Mouse (Mus musculus) gastrocnemius, adult 8-10 months (tissue): ENCODE results near the gene Cldn22. TPM values are rescaled to one million over a fixed set of nuclear protein-coding genes. Genes with fewer than 3 reads are reported as not detected.
"Not testable (repeated sequence)": the region's sequence is repeated elsewhere in the genome, so short reads cannot be mapped to it uniquely, and the experiment has no call there.

Experiments used
- DNase-seq, 2 experiments: peaks; one replicate each; pipeline ENCODE4 v3.0.0; 2022; ENCODE audit warnings: low spot score in 2 of 2
- total RNA-seq, 4 experiments: library from RNA; stranded (reverse); gene quantifications; 2 replicates each; pipeline ENCODE4 v1.2.4; 2022

The Cldn22 gene
- under 1 TPM in 2 of 4 experiments, not detected in 2; 0.29 to 0.59 TPM for total RNA-seq

DNA sequence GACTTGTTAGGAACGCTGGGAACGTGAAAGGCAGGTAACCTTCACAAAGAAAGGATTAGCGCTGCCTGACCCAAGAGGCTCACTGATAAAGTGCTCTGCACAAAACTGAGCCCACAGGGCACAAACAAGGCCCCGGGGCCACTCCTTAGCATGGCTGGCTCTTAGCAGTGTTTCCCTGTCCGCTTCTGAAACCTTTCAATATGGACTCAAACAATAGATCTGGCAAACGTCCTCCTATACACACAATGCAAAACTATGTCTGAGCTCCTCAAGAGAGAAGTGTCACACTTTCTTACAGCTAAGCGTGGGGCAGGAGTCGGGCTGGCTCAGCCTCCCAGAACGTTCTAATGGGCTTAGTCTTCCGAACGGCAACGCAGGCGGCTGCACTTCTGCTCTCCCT is at the start of gene Cldn22:
TSS of gene Cldn22 (plus strand) at position 301 of the 400 bp plus-strand sequence.
- no peak for DNase-seq

DNA sequence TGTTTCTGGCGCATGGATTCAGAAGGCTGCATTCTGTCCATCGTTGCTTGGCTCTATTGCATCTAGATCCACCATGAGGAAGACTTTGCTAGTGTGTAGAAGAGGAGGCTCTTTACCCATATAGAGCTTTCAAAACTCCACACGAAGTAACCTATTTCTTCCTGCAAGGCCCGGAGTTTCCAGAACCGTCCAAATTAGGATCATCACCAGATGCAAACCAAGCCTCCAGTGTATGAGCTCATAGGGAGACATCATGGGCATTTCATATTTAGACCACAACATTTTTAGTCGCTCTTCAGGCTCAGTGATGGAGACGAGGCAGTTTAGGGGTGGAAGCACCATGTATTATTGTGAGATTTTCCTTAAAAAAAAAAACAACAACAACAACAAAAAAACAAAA is 46.9 kb upstream of the Cldn22 start:
- DNase-seq, result no peak

DNA sequence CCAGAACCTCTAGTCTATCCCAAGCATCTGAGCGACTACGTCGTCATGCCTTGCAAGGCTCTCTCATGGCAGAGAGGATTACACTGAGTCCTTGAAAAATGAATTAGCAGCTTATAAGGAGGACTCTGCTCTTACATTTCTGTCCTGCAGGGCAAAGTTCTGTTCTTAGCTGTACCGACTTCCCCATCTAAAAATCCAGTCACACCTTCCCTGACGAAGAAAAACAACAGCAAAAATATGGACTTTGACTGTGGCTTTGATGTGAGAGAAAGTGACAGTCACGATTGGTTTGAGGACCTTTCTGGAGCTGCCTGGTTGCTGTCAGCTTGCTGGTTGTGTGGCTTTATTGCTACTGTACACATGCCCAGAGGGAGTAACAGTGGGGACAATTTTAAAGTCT is 44.7 kb upstream of the Cldn22 start:
- no peak for DNase-seq

DNA sequence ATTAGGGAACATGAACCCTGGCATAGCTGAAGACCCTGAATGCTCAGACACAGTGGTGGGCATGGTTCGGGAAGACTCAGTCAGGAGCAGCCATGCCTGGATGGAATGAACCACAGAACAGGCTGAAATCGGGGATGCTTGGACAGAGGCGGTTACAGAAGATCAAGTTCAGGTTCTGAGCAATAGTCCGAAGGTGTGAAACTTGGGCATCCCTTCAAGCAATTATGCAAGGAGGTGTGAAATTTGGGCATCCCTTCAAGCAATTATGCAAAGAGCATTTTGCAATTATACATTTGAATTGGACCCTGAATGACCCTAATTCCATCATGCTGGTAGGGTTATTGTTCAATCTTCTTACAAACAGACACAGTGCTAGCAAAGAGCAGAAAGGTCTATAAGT is 42.4 kb upstream of the Cldn22 start:
- DNase-seq, result no peak

DNA sequence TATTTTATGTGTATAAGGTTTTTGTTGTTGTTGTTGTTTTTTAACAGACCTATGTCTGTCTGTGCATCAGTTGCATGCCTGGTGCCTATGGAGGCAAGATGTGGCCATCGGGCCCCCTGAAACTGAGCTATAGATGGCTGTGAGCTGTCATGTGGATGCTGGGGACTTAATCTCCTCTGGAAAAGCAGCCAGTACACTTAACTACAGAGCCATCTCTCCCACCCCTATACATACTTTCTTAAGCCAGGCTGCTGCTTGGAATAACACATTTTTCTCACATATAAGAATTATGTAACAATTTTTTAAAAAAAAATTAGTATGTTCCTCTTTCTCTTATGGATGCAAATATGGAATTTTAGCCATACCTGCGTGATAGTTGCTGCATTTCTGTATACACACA is 40.7 kb upstream of the Cldn22 start:
- DNase-seq, result no peak

DNA sequence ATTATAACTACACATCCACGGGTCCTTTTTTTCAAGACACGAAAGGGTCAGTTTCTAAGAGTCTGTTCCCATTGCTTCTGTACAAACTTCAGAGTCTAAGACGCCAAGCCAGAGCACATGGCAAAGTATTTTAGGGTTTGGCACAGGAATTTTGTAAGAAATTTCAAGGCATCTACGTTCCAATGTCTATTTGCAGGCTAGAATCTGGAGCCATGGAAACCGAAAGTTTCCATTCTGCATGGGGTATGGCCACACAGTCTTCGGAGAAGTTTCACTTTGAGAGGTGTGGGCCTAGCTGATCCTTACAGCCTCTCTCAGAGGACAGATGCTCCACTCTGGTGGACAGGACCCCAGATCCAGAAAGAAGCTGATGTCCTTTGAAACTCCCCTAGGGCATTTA is 40.3 kb upstream of the Cldn22 start:
- DNase-seq, result no peak

DNA sequence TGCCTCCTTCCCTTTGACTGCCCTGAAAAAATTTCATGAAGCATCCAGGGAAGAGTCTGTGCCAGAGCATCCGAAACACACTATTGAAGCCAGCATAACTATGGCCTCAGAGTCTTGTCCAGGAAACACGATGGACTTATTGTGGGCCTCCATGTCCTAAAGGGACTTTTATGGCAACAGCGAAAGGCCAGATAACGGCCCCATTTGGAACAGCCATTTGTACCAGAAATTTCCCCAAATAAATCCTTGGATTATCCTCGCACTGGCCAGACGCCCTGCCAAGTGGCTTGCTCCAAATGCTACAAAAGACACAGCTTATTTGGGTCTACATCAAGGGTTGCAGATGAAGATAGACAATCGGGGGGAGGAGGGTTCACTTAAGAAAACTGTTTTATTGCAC is 39.8 kb upstream of the Cldn22 start:
- peak; percentile 15 to 24 for DNase-seq

DNA sequence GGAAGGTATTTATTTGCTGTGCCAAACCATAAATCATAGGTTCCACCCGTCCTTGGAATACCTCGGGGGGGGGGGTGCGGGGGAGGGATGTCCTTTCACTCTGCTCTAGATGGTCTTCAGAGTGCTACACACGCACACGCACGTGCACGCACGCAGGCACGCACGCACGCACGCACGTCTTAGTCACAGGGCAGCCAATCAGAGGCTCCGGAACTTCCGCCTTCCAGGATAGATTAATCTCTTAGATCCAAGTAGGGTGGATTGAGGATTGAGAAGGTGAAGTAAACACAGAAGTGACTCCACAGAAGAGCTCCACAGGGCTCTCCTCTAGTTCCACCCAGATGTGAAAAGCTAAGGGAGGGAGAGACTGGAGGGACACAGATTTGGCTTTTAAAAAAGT is 38.0 kb upstream of the Cldn22 start:
- no peak for DNase-seq

DNA sequence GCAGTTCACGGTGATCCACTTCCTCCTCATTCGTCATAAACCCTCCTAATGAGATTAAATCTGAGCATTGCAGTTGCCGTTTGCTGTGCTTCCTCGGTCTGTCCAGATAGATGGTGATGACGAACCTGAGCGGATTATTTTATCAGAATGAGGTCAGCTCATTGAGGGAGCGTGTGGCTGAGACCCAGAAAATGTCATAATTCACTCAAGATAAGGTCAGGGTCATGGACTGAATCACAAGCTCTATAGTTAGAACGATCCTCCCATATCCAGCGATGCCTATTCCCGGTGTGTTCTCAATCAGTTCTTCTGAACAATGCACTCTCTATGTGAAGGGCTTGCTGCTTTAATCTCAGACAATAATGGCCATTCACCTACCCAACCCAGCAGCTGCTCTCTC is 36.6 kb upstream of the Cldn22 start:
- DNase-seq, result no peak

DNA sequence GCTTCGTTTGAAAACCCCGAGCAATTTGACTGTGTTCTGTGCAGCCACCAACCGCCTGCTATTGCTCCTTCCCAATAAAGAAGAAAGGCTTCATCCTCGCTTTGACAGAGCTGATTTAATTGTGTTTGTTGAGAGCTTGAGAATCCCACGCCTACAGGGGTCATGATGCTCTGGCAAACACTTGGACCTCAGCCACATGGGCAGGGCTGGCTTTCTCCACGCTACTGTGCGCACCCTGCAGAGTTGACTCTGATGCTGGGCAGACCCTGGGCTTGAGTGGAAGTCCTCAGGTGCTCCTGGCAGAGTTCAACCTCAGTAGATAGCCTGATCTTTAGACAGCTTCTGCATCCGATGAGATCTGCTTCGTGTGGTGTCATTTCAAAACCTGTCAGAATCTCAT is 32.3 kb upstream of the Cldn22 start:
- DNase-seq, result no peak

DNA sequence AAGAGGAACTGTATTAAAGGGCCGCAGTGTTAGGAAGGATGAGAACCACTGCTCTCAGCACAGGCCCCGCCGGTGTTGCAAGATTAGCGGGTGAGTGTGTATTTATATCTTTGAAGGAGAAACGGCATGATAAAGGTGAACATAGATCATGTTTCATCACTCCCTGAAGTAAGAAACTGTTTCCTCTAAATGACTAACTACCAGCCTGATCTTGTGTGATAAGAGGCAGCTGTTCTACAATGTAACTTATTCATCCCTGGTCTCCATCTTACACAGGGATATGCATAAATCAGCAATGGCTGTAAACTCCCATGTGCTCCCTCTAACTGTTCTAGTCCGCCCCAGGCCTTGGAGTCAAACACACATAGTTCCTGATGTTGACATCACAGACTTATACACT is 24.8 kb upstream of the Cldn22 start:
- DNase-seq, result no peak

DNA sequence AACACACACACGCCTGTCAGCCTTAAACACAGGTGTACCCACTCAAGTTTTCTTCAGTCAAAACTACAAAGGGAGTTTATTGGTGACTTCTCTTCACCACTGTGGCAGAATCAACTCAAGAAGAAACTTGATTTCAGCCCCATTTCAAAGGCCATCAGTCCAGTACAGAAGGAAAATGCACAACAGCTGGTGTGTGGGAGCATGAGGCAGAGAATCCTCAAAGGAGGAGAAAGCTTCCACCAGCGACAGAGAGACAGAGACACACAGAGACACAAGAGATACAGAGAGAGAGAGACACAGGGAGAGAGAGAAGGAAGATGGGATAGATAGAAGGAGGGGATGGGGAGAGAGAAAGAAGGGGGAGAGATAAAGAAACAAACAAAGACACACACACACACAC is 21.9 kb upstream of the Cldn22 start:
- no peak for DNase-seq

DNA sequence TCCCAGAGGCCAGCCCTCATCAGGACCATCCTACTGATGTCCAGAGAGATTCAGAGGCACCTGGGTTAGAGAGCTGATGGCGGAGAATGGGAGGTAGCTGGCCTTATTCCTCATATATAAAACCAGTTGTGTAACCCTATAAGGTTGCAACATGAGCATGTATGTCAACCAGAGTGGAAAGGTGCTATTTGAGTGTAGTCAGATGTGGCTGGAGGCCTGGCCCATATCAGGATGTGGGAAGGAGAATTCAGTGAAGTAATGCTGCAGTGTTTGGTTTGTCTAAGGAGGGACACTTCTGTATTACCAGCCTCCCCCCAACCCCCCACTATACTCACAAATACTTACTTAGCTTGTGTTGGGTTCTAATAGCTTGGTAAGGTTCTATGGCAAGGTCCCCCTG is 20.0 kb upstream of the Cldn22 start:
- DNase-seq, result no peak

DNA sequence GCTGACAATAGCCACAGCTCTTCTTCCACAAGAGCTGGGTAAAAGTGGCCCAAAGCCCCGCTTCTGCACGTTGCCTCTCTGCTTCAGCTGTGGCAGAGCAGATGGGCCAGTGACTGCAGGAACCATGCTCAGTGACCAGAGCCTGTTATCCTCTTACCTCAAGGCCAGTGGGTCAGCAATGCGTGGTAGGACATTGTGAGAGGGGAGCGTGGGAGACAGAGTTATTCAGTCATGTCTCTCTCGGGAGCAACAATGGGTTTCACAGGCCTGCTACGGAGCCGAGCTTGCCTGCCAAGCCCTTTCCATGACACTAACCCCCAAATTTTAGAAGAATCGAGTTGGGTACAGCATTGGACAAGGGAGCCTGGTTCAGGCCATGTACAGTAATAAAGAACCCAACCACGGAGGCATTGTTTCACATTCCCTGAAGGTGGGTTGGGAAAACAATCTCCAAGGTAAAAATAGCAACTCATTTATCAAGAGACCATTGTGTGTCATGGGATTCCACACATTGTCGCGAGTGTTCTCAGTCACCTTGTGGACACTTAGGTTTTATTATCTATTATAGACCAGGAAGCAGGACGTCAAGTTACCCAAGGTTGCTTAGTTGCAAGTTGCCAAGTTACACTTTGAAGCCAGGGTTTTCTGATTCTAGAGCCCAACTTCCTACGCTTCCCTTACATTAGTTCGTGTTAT is 14.2 kb upstream of the Cldn22 start:
- no peak for DNase-seq

DNA sequence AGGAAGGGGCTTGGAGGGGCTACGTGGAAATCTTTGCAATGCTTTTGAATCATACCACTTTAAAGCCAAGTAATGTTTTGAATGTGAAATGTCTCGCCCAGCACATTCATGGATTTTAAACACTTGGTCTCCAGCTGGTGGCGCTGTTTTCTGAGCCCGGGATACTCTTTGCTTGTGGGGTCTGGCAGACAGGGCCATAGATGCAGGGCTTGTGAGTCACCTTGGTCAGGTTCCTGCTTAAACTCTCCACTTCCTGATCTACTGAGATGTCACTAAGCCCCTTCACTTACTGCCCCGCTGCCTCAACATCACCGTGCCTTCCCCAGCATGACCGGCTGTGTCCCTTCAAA is 13.6 kb upstream of the Cldn22 start:
- no peak for DNase-seq

DNA sequence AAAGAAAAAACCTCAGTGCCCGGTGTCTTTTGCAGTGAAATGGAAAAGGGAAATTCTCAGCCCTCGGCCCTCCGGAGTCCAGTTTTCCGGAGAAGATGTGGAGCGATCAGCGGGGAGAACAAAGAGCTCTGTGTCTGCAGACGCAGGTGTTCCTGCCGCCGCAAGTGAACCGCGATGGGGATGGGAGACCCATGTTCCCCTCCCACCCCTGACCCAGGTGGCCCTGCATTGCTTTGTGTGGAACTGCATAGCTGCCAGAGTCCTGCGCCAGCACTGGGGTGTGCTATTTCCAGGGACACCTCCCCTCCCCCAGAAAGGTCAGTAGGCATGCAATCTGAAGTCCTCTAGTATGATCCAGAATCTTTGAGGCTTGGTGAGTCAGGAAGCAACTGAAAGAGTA is 13.1 kb upstream of the Cldn22 start:
- DNase-seq, result no peak

DNA sequence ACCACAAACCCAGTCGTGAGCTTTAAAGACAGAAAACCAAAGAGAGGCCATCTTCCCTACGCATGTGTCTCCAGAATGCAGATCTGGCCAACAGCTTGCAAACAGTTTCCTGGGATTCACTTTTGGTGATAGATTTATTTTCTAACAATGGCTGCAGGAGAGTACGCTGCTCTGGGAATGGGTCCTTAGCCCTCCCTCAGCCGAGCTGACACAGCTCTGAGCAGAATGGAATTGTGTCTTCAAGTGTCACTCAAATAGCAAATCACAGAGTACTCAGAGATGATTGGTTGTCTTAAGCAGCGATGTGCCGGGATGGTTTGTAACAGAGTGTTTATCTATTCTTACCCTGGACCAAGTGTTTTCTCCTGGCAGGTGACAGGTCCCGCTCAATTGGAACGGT is 5.2 kb upstream of the Cldn22 start:
- DNase-seq, result no peak

DNA sequence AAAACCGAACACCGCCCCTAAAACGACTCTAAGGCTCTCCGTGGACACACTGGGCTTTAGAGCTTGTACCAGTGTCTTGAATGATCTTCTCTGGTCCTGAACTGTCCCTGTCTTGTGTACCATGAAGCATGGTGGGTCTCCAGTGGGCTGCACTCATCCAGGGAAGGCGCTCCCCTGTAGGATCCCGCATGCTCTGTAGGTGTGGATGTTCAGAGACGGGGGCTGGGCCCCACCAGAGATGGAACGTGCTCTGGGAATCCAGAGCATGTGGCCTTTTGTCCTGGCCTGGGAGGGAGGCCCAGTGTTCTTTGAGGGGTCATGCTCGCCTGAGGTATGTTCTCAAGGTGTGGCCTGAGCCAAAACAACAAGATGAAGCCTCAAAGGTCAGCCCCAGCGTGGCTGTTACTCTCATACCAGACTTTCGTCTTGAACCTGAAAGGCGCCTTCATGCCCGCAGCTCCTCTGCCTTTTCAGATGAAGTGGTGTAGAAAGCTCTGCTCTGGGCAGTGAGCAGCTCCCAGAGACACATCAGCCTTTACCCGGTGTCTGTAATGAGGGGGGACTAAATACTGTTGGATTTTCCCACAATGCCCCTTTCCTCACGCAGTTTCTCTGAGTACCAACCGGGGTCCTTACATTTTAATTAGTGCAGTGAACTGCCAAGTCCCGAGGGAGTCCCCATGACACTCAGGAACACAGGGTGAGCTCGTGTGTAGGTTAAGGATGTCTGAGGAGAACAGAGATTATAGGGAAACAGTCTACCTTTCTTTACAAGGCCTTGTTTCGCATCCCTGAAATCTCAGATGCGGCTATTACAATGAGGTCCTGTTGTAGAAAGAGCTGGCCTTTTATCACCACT is 3.1 kb upstream of the Cldn22 start:
- no peak for DNase-seq

DNA sequence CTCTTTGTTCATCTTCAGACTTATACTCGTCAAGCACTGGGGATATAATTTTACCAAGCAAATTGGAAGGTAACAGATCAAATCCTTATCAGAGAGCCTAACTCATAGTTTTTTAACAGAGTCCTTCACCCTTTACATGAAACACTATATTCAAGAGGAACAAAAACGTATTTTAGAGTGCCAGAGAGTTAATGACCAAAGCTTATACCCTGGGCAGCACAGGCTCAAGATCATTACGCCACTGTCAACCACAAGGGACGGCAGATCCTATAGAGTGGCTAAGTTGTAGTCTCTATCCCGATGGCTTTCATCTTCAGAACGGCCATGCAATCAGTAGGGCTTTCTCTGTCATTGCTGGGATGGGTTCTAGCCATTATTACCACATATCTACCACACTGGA is 2.4 kb upstream of the Cldn22 start, which contains the start of gene Cldn24:
TSS of gene Cldn24 (plus strand) at position 301 of the 400 bp plus-strand sequence.
- DNase-seq, result no peak

DNA sequence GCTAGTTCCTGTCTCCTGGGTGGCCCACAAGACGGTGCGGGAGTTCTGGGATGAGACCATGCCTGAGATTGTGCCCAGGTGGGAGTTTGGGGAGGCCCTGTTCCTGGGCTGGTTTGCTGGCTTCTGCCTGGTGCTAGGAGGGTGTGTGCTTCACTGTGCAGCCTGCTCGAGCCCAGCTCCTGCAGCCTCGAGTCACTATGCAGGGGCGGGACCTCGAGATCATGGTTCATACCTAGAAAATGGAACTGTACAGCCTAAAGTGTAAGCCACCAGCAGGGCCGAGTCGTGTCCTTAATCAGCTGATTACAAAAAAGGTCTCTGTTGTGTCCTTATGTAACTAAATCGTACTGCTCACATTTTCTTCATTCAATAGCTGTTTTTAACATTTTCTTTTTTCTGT is 1.7 kb upstream of the Cldn22 start:
- DNase-seq, result not testable (repeated sequence)

DNA sequence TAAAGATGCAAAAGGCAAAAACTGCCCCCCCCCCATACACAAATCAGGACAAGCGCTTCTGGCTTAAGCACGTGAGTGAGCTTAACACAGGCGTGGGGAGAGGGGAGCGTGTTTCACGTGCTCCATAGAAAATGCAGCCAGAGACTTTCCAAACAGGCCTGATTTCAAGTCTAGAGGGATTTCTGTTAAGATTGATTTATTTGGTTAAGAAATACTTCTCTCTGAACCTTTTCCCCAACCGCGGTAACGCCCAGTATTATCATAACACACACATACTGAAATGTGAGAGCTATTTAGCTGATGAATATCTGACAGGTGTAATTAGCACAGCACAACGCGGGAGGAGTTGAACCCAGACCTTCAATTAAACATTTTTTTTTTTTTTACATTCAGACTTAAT is 505 bp upstream of the Cldn22 start:
- no peak for DNase-seq

DNA sequence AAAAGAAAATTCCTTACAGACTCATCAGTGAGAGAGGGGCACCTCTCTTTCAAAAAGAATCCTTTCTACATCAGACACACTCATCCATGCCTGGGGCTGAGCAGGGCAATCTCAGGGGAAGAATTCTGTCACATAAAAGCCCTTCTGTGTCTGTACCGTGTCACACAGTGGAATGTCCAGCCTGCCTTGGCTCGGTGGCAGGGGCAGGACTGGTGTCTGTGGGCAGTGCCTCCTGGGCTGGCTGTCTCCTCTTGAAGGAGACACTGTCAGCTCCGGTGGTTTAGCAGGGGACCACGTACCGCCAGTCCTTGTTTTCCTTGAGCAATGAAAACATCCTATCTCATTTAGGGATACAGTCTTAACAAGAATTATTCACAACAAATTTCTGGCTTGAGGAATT is 1.3 kb downstream of the Cldn22 start:
- DNase-seq, result no peak

DNA sequence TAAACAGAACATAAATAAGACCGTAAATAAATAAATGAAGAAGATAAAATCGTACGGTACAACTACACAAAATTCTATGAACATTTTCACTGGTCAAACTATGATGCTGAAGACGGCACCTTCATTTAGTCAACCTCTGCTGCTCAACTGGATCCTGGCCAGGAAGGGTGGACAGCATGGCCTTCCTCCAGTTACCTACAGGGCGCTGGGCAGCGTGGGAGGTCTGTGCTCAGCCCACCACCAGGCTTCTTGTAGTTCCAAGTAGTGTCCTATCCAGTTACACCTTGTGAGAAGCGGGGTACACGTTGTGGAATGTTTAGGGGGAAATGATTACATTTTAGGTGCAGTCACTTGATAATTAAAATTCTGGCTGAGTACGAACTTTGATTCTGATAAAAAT is 2.6 kb downstream of the Cldn22 start:
- no peak for DNase-seq
